Mouse (Mus musculus): ENCODE measurements around the gene Slc25a23. TPM values are rescaled to one million over a fixed set of nuclear protein-coding genes. Genes with fewer than 3 reads are reported as not detected.

Slc25a23 gene
- polyA plus RNA-seq, 1 experiment: 0.89 TPM

DNA sequence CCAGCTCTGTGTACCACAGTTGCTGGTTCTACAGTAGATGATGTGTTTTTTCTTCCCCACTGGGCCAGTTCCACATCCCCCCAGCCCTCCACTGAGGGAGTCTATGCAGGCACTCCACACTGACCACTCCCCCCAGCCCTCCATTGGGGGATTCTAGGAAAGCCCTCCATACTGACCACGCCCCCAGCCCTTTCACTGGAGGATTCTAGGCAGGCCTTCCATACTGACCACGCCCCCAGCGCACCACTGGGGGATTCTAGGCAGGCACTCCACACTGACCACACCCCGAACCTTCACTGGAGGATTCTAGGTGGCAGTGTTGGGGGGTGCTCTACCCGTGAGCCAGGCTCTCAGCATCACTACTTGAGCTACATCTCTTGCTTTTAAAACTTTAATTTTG lies 12.3 kb downstream of the Slc25a23 start:
- Histone ChIP-seq H3K27me3 (ENCODE audit: control insufficient read depth, insufficient read depth, insufficient read length) (peaks cover 16% of the 10 kb centered on the region), H3K79me2 (ENCODE audit: control insufficient read depth, insufficient read depth) (no peaks in the 10 kb centered on the region), H3K4me3 (ENCODE audit: insufficient read depth, poor library complexity, severe bottlenecking) (no peak overlapping the region), H3ac (ENCODE audit: control insufficient read depth, insufficient read length, low read depth) (no peak overlapping the region), H3K36me3 (ENCODE audit: control insufficient read depth, insufficient read depth) (no peaks in the 10 kb centered on the region), H3K79me3 (ENCODE audit: low read depth) (no peaks in the 10 kb centered on the region)
- TF ChIP-seq MAX (IDR thresholded peaks at IDR 0.05): no peak
- TF ChIP-seq CEBPB (IDR thresholded peaks at IDR 0.05; ENCODE audit: low read depth): no peak
- TF ChIP-seq FOSL1 (IDR thresholded peaks at IDR 0.05; ENCODE audit: insufficient read depth, low read length, poor library complexity, severe bottlenecking): no peak
- no peak for TF ChIP-seq CTCF (IDR thresholded peaks at IDR 0.05; ENCODE audit: control insufficient read depth, insufficient read depth, insufficient read length)
- no peak for TF ChIP-seq MYOD1 (IDR thresholded peaks at IDR 0.05; ENCODE audit: control insufficient read depth, insufficient read length, low read depth)
- no peak for TF ChIP-seq USF1 (IDR thresholded peaks at IDR 0.05; ENCODE audit: low read depth)
- no peak for TF ChIP-seq MYOG (IDR thresholded peaks at IDR 0.05; ENCODE audit: control insufficient read depth, extremely low read depth, insufficient read length)

DNA sequence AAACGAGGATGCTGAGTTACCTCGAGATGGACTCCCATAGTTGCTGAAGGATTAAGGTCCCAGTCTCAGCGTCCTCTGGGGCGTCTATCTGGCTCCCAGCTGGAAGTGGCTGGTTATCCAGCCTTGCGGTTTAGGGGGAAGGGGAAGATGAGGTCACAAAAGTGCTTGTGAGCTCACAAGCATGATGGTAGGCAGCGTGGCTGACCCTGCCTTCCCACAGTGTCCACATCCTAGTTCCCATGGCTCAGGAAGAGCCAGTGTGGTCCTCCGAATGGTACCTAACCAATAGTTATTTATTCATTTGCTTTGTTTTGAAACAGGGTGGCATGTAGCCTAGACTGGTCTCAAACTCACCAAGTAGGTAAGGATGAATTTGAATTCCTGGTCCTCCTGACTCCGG lies 18.1 kb downstream of the Slc25a23 start, which contains the start of gene Slc25a41:
Gene Slc25a41 (minus strand): TSS at position 101 of the 400 bp plus-strand sequence.
- Histone ChIP-seq H3K4me3 (ENCODE audit: insufficient read depth, poor library complexity, severe bottlenecking) (no peak within 1 kb of the TSS), H3K79me2 (ENCODE audit: control insufficient read depth, insufficient read depth) (no peaks in the 10 kb centered on the region), H3K36me3 (ENCODE audit: control insufficient read depth, insufficient read depth) (no peaks in the 10 kb centered on the region), H3ac (ENCODE audit: control insufficient read depth, insufficient read length, low read depth) (no peak within 1 kb of the TSS), H3K27me3 (ENCODE audit: control insufficient read depth, insufficient read depth, insufficient read length) (peaks cover 35% of the 10 kb centered on the region), H3K79me3 (ENCODE audit: low read depth) (no peaks in the 10 kb centered on the region)
- no peak for TF ChIP-seq MAX (IDR thresholded peaks at IDR 0.05)

DNA sequence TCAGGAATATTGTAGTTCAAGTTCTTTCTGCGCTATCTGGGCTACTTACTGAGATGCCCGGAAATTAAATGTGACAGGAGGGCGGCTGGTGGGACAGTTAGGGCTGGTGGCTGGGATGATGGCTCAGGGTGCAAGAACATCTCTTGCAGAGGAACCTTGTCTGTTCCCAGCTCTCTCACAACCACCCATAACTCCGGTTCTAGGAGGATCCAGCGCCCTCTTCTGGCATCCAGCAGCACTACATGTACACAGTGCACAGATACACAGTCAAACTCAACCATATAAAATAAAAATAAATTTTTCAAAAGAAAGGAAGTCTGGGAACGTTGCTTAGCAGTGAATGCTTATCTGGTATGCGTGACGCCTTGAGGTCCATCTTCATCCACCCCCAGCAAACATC lies 20.7 kb downstream of the Slc25a23 start:
- Histone ChIP-seq H3K79me2 (ENCODE audit: control insufficient read depth, insufficient read depth) (no peaks in the 10 kb centered on the region), H3K4me3 (ENCODE audit: insufficient read depth, poor library complexity, severe bottlenecking) (no peak overlapping the region), H3K79me3 (ENCODE audit: low read depth) (no peaks in the 10 kb centered on the region), H3ac (ENCODE audit: control insufficient read depth, insufficient read length, low read depth) (no peak overlapping the region), H3K36me3 (ENCODE audit: control insufficient read depth, insufficient read depth) (no peaks in the 10 kb centered on the region), H3K27me3 (ENCODE audit: control insufficient read depth, insufficient read depth, insufficient read length) (peaks cover 26% of the 10 kb centered on the region)
- TF ChIP-seq MAX (IDR thresholded peaks at IDR 0.05) (no peak), CEBPB (IDR thresholded peaks at IDR 0.05; ENCODE audit: low read depth) (no peak), FOSL1 (IDR thresholded peaks at IDR 0.05; ENCODE audit: insufficient read depth, low read length, poor library complexity, severe bottlenecking) (no peak), USF1 (IDR thresholded peaks at IDR 0.05; ENCODE audit: low read depth) (no peak), MYOG (IDR thresholded peaks at IDR 0.05; ENCODE audit: control insufficient read depth, extremely low read depth, insufficient read length) (no peak), CTCF (IDR thresholded peaks at IDR 0.05; ENCODE audit: control insufficient read depth, insufficient read depth, insufficient read length) (no peak), MYOD1 (IDR thresholded peaks at IDR 0.05; ENCODE audit: control insufficient read depth, insufficient read length, low read depth) (no peak)

DNA sequence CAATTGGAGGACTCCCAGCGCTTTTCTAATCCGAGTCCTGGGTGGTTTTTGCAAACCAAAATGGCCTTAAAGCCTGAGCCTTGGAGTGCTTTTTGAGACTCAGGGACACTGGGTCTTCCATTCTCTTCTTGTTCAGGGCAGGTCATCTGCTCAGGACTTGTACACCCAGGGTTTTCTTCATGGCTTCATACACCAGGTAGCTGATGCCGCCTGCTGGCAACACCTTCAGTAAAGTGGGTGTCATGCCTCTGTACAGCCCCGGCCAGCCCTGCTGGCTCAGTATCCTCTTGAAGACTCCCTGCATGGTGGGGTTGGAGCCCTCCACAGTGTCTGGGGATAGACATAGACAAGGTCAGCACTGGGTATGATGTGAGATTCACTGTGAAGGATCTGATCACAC lies 26.8 kb downstream of the Slc25a23 start:
- H3K79me3 ChIP-seq (ENCODE audit: low read depth): peaks cover 29% of the 10 kb centered on the region
- H3K4me3 ChIP-seq (ENCODE audit: insufficient read depth, poor library complexity, severe bottlenecking): no peak overlapping the region
- H3ac ChIP-seq (ENCODE audit: control insufficient read depth, insufficient read length, low read depth): no peak overlapping the region
- H3K36me3 ChIP-seq (ENCODE audit: control insufficient read depth, insufficient read depth): peaks cover 5% of the 10 kb centered on the region
- no peak for TF ChIP-seq FOSL1 (IDR thresholded peaks at IDR 0.05; ENCODE audit: insufficient read depth, low read length, poor library complexity, severe bottlenecking)
- TF ChIP-seq MYOD1 (IDR thresholded peaks at IDR 0.05; ENCODE audit: control insufficient read depth, insufficient read length, low read depth): no peak
- no peak for TF ChIP-seq MAX (IDR thresholded peaks at IDR 0.05)
- no peak for TF ChIP-seq CTCF (IDR thresholded peaks at IDR 0.05; ENCODE audit: control insufficient read depth, insufficient read depth, insufficient read length)
- TF ChIP-seq CEBPB (IDR thresholded peaks at IDR 0.05; ENCODE audit: low read depth): no peak
- TF ChIP-seq USF1 (IDR thresholded peaks at IDR 0.05; ENCODE audit: low read depth): no peak
- no peak for TF ChIP-seq MYOG (IDR thresholded peaks at IDR 0.05; ENCODE audit: control insufficient read depth, extremely low read depth, insufficient read length)
- peaks cover 34% of the 10 kb centered on the region for H3K79me2 ChIP-seq (ENCODE audit: control insufficient read depth, insufficient read depth)
- peaks cover 5% of the 10 kb centered on the region for H3K27me3 ChIP-seq (ENCODE audit: control insufficient read depth, insufficient read depth, insufficient read length)

DNA sequence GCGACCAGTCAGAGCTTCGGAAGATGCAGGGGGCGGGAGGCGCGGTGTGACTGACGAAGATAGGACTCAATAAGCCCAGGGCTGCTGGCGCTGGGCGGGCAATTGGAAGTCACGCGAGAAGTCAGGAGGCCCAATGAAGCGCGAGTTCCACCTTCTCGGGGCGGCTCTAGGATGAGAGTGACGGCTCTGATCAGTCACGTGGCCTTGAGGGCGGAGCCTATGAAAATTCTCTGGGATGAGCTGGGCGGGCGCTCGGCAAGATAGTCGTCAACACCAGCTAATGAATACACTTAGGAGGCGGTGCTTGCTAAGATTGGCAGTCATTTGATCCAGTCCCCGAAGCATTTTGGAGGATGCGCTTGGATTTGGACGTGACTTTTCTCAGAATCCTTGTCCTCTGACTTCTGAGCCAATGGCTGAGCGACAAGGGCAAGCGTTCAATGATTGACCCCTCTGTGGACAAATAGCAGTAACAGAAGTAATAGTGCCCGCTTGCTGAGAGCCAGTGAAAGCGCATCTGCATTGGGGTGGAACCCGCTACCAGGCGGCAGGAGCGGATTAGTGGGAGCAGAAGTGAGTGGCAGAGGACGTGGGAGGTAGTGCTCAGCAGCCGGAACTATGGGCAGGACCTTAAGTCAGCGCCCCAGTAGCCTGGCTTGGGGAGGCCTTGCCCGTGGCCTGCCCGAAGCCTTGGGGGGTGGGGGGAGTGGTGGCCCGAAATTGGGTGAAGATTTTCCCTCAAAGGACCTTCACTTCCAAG lies 27.8 kb downstream of the Slc25a23 start:
- Histone ChIP-seq H3K36me3 (ENCODE audit: control insufficient read depth, insufficient read depth) (peaks cover 16% of the 10 kb centered on the region), H3K4me3 (ENCODE audit: insufficient read depth, poor library complexity, severe bottlenecking) (peak overlapping the region; percentile 29), H3K79me2 (ENCODE audit: control insufficient read depth, insufficient read depth) (peaks cover 45% of the 10 kb centered on the region), H3K27me3 (ENCODE audit: control insufficient read depth, insufficient read depth, insufficient read length) (peaks cover 2% of the 10 kb centered on the region), H3ac (ENCODE audit: control insufficient read depth, insufficient read length, low read depth) (peak overlapping the region; percentile 10), H3K79me3 (ENCODE audit: low read depth) (peaks cover 39% of the 10 kb centered on the region)
- TF ChIP-seq MYOD1 (IDR thresholded peaks at IDR 0.05; ENCODE audit: control insufficient read depth, insufficient read length, low read depth) (no peak), FOSL1 (IDR thresholded peaks at IDR 0.05; ENCODE audit: insufficient read depth, low read length, poor library complexity, severe bottlenecking) (no peak), USF1 (IDR thresholded peaks at IDR 0.05; ENCODE audit: low read depth) (peak; percentile 99), MAX (IDR thresholded peaks at IDR 0.05) (peak; percentile 31), CTCF (IDR thresholded peaks at IDR 0.05; ENCODE audit: control insufficient read depth, insufficient read depth, insufficient read length) (no peak), CEBPB (IDR thresholded peaks at IDR 0.05; ENCODE audit: low read depth) (no peak), MYOG (IDR thresholded peaks at IDR 0.05; ENCODE audit: control insufficient read depth, extremely low read depth, insufficient read length) (no peak)
